Mouse (Mus musculus) NIH3T3 (cell line): ENCODE measurements at regions not wholly inside any gene's neighbourhood (a gene's known extent, or its start where the extent isn't known, plus 50 kb on each side); places are given as distances from the start of the nearest gene placed in this dataset.

ENCODE experiments used
- DNase-seq: peaks from one replicate; pipeline ENCODE4 v3.0.0-alpha.2; 2012; ENCODE audit warnings: low read depth

DNA sequence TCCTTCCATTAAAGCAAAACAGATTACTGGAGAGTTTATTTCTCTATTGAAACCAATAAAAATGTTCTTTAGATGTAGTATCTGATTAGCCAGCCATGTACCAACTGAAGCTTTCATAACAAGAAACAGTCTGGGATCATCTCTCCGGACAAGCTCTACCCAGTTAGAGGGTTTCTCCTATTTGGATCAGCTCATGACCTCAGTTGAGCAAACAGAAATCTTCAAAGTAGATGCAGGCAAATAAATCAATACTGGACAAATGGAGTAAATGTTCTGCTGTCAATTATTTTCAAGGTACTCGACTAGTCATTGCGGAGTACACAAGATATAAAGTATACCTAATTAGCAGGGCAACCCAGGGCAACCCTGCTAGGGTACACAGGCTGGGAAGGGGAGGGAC, 67.4 kb downstream of the Avpr1a start:
- DNase-seq, result no peak

DNA sequence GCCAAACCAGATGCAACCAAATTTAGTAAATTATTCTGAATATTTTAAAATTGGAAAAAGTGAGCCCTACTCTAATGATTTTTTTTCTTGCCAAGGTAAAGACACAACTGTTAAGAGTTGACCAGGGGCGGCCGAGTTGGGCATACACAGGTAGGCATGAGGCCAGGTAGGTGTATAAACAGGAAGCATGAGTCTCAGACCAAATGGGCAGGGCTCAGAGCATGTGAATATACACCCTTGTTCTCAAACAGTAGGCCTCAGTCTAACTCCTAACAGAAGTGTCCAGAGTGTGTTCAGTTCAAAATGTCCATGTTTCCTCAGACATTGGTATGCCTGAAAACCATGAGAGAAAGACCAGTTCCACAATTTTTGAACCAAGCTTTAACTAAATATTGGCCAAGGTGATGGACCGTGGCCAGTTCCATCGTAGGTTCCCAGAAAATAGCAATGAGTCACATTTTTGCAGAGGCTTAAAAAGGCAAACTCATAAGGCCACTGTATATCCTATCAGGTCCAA, 71.0 kb downstream of the Avpr1a start:
- DNase-seq, result peak; percentile 49

DNA sequence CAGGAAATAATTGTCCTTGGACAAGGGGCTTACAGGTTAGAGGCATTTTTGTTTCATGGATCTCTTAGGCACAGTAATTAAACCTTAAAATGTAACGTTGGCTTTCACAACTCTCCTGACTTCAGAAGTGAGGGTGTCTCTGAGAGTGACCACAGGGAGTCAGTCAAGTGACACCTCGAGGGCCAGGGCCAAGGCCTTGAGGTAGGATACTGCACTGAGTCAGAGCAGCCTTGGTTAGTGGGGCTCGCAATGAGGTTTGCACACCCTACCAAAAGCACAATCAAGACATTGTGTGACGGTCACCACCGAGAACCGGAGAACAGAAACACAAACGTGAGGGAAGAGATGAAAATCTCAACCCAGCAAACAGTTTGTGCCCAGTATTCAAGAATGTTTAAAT, 71.7 kb downstream of the Avpr1a start:
- no peak for DNase-seq

DNA sequence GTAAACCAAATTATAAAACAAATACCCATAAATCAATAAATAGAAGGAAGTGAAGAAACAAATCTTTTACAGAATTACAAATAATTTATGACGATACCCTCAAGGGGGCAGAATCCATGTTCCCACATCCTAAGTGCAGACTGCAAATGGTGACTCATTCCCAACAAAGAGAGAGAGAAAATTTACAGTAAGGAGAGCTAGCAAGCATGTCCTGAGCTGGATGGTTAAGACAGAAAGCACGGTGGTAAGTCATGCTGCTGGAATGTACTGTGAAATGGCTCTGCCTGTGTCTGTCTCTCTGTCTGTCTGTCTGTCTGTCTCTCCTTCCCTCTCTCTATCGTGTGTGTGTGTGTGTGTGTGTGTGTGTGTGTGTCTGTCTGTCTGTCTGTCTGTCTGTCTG, 74.3 kb downstream of the Avpr1a start:
- DNase-seq, result peak; percentile 66

DNA sequence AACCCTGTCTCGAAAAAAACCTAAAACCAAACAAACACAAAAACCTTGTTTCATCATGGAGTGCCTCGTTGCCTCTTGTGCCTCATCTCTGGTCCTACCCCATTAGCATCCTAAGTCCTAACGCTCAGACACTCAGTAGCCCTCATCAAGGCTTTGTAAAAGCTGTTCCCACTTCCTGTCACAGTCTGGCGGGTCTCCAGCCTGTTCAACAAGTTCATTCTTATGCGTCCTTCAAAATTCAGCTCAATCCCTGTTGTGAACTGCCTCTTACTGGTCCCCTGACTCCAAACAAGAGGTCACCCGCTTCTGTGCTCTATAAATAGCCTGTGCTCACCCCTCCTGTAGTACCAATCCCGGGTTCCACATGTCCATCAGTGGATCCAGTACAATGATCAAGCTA, 77.1 kb downstream of the Avpr1a start:
- no peak for DNase-seq

DNA sequence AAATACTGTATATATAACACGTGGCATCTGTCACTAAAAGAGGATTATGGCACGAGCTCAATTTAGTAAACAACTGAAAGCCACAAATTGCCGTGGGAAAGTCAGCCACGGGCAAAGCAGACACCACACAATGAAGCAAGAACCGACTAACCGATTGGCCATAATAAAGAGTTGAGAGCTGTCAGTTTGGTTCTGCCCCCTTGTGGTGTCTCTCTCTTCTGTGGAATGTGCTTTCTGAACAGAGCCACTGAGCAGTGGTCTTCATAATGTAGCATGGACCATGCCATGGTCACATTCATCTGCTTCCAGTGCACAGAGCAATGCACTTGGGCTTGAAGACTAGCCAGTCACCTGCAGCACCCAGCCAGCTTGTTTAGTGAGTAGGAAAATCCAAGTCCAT, 77.5 kb downstream of the Avpr1a start:
- no peak for DNase-seq

DNA sequence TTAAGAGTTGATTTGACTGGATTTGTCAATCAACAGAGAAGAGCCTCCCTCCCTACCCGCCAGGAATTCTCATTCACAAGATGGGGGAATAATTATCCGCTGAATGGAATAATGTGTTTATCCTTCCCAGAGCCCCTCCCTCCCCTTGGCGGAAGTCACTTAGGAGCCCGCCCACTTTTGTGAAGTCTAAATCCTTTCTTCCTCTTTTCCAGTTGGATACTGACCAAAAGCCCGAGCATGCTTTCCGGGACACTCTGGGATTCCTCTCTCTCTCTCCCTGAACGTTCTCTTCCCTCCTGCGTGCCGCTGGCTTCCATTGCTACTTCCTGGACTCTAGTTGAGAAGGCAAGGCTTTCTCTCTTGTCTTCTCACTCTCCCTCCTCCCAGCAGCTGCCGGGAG, 79.9 kb downstream of the Avpr1a start:
- no peak for DNase-seq

DNA sequence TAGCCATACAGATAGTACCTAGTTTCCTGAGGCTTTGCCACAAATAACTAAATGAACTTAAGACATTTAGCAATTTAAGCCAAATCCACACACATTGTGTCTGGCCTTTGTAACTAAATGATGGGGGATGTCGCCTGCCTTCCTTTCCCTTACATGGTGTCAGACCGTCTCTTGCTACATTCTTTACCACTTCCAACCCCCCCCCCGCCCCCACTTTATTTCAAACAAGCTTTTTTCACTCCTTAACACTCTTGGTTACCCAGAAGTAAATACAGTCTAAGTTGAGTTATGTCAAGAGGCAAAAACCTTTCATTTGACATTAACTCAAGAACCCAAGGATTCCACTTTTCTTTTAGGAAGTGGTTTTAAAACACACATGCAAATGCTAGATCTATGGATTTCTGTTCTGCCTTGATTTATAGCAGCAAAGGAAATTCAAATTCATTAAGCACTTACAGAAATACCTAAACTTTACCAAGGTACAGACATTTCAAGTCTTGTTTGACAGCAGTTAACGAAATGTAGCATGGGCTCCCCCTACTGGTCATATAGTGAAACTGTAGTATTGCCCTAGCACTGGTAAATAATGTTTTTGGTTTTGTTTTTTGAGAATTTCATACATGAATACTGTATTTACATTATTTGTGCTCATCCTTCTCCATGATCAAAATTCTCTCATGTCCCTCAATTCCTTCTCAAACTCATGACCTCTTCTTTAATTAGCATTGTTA, 80.8 kb downstream of the Avpr1a start:
- DNase-seq, result peak; percentile 86

DNA sequence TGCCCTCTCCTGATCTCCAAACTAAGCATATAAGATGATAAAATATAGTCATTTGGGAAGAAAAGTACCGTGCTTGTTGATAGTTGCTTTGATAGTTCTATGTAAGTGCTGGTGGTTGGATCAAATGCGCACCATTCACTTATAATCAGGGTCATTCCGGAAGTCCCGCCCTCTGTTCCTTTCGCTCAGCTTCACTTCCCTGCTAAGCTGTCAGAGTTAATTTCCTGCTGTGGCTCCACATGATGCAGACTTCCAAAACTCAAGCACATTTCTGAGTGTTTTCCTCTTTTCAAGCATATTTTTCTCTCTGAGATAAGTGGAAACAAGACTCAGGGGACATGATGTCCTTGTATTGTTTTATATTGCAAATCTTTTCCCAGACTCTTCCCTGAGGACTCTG, 86.4 kb downstream of the Avpr1a start:
- DNase-seq, result no peak

DNA sequence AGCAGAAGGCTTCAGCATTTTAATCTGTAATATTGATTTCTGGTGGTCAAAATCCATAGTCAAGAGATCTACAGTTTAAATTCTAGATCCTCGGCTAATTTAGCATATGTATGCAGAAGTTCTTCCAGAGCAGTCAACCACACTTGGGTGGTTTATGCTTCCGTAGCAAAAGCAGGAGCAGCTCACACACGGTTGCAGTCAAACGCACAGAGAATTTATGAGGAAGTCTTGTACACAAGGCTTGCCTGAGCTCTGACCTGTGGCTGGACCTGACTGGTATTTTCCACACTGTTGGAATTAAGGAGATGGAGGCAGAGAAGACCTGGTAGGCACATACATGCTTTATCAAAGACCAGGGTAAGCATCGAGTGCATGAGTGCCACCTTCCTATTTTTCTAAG, 86.8 kb downstream of the Avpr1a start:
- no peak for DNase-seq

DNA sequence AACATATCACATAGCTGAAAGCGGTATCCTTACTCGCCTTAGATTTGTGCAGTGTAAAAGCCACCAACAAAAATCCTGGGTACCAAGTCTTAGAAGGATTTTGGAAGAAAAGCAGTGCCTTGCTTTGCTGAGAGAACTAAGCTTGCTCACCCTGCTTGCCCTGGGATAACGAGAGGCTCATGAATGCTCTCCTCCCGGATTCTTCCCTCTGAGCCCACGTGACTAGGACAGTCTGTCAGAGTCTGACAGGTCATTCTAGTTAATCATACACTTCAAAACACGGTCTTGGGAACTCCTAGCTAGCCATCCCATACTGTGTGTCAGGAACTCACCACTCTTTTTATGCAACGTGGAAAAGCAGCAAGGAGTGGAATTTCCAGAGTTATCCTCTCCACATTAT, 91.4 kb downstream of the Avpr1a start:
- no peak for DNase-seq

DNA sequence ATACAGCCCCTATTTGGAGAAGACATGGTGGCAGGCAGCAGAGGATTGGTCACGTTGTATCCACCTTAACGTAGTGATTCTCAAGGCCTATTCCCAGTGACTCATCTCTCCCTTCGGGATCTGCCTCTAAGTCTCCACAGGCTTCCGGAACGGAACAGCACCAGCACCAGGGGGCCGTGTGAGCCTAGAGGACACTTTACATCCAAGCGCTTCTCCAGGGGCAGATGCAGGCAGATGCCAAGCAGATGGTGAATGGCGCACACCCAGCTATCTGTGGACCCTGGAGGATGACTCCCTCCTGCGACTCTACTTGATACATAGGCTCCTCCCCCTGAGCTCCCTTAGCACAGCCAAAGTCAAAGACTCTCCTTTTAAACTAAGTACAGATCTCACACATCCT, 94.3 kb downstream of the Avpr1a start:
- no peak for DNase-seq

DNA sequence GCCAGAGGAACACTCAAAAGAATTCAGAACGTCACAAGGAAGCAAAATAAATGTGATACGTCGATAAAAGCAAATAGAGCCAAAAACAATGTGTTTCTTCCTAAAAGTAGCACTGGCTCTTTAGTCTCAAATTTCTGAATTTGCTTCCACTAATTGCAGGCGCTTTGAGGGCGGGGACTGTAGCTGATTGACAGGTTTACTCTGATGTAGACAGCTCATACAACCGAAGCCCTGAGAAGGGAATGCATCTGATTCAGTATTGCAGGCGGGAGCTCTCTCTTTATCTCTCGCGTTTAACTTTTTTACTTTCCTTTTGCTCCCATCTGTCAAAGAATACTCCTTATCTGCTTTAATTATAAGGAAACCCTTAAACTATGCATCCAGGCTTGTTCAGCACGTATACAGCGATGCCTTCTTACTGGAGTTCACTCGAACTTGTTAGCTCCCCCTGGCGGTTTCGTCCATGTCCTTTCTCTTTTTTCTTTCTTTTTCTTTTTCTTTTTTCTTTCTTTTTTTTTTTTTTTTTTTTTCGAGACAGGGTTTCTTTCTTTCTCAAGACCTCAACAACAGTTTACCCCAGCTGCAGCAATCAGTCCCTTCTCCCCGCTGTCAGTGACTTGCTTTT, 95.9 kb downstream of the Avpr1a start:
- DNase-seq, result peak; percentile 88

DNA sequence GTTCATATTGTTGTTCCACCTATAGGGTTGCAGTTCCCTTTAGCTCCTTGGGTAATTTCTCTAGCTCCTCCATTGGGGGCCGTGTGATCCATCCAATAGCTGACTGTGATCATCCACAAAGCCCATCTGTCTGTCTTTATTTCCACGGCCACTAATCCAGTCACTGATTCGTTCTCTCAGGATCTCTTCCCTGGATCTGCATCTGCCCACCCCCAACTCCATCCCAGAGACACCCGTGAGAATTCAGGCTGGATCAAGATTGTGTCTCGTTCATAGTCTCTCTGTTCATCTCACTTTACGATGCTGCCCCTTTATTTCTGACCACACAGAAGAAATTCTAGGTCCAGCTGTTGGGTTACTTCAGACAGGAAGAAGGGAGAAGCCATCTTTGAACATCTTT, 96.7 kb downstream of the Avpr1a start:
- DNase-seq, result no peak

DNA sequence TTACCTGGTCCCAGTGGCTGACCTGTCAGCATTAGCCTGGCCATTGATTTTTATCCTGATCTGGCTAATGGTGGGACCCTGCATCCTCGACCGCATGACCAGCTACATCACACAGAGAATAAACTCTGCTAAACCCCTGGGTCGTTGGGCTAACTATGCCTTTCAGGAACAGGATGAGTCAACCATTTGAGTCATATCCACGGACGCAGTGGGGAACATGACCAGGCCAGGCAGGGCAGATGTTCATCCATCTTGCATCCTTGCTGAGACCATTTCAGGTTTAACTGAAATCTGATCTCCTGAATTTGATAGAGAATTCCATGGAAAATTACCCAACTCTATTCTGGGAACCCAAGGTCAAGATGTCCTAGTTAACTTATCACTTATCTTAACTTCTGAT, 103.3 kb downstream of the Avpr1a start:
- no peak for DNase-seq

DNA sequence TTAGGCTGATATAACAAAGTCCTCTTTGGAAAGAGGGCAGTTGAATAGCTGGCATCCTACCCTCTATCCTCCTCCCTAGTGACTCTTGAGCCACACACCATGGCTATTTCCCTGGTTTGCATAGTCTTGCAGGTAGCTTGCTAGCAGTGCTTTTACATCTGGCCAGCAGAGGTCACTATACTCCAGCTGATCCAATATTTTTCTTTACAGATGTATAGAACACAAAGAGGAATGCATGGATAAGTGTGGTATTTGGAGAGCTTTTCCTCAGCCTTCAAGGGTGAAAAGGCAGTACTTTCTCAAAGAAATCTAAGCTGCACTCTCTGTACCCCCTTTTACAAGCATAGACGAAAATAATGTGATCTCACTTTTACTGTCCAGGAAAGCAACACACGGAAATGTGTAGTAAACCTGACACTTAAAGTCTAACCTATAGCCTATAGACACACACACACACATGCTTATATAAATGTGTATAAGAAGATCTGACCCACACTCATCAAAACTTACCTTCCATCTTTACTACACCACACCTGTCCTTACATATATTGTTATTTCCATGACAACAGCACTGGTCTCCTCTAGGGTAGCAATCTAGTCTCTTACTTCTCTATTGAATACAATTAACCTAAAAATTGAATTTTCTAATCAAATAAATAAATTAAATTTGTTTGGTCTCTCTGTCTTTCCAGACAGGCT, 105.0 kb downstream of the Avpr1a start:
- peak; percentile 81 for DNase-seq

DNA sequence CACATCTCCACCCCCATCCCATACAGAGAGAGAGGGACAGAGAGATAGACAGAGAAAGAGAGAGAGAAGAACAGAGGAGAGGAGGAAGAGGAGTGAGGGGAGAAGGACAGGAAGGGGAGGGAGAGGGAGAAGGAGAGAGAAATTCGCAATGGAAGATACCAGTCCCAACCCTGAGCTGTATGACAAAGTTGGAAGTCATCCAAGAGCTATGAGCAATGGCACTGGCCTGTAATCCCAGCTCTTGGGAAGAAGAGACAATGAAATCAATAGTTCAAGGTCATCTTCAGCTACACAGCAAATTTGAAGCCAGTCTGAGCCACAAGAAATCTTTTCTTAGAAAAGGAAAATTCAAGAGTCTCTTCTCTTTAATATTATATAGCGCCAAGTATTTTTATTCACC, 105.6 kb downstream of the Avpr1a start:
- DNase-seq, result peak; percentile 37

DNA sequence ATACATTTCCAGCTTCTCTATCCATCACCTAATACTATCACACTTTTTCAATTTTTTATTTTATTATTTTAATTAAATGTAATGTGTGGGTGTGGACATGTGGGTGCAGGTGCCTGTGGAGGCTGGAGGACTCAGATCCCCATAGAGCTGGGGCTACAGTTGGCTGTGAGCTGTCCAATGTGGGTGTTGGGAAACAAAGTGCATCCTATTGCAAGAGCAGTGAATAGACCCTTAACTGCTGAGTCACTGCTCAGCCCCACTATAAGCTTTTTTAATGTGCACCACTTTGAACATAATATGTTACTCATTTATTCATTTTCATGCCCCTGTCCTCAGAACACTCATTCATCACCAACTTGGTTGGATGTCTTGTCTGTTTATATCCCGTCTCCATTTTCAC, 110.4 kb downstream of the Avpr1a start:
- no peak for DNase-seq

DNA sequence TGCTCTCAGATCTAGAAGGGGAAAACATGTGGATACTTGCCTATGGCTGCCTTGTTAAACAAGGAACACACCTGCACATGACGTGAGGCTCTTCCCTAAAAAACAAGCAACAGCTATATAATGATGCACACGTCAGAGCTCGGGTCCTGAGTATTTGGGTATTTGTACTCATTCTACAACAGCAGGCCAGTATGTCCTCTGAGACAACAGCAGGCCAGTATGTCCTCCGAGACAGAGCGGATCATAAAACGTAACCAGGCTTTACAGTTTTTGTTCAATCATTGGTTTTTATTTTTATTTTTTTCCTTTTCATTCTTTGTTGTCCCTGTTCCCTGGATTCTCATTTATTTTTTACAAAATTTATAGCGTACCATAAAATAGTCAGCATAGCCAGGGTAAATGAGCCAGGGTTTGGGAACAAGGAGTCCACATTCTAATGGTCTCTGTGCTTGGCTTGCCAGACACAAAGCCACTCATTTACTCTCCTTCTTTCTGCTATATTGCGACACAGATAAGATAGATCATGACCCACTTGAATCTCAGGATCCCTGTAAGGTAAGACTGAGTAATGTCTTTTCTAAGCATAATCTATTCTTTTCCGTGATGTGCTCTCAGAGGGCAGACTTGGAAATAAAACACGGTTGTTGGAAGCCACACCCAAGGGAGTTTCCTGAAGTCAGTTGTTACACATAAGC, 111.8 kb downstream of the Avpr1a start:
- no peak for DNase-seq

DNA sequence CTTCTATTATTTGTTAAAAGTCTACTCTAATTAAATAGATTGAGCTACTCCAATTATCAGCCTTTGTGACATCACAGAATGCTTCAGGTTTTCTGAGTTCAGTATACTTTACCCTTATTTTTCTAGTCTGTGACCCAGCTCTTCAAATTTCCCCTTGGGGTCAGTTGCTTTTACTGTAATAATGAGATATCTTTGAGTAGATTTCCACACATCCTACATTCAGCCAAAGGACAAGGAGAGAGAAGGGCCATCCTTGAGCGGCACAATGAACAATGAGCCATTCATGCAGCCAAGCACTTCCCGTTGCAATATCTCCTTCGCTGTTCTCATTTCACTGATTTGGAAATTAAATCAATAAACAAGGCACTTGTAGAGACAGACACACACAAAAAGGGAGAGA, 113.6 kb downstream of the Avpr1a start:
- DNase-seq, result no peak

DNA sequence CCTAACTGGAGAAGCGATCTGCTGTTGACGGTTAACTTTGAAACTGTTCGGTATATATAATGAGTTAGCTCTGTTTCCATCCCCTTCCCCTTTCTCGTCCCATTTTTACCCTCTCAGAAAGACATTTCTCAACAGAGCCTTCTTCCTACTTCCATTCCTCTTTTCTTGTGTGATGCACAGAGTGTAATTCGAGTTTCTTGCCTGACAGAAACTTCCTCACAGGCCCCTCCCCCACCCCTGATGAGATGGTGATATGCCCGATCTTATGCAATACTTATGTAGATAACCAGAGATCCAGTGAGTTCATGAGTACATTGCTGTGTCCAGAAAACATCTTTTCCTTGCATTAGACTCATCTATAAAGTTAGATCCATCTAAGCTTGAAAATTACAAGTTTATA, 114.2 kb downstream of the Avpr1a start:
- DNase-seq, result no peak

DNA sequence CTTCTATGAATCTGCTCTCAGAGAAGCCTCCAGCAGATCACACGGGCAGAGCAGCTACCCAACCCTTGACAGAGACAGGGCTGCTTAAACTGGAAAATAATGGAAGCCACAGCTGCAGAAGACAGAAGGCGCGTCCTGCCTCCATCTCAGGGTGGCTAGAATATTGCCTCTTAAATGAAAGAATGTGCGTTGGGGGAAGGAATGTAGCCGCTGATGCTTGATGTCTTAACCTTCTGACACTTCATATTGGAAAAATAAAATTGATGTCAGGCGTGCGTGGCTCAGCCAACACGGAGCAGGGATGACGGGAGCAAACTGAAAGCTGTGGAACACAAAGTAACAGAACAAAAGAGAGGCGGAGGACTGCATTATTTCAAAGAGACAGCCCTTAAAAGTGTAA, 114.6 kb upstream of the Ppm1h start:
- DNase-seq, result no peak

DNA sequence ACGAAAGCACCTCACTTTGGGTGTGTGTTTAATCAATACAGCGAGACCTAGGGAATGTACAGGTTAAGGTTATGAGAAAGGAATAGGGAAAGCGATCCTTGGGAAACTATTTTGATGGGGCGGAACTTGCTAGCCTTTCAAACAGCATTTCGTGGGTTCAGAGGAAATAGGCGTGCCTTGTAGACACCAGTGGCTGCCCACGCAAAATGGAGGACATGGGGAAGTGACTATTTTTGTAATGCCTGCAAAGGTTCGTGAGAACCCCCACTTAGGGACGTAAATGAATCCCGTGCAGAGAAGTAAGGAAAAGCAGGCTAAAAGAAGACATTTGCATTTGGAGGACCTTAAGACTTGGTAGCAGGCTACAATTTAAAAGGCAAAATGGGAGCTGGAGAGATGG, 114.1 kb upstream of the Ppm1h start:
- DNase-seq, result no peak
